Mouse (Mus musculus): ENCODE measurements around the gene Arhgap21. TPM values are rescaled to one million over a fixed set of nuclear protein-coding genes. Genes with fewer than 3 reads are reported as not detected.
"Not testable (repeated sequence)": the region's sequence is repeated elsewhere in the genome, so short reads cannot be mapped to it uniquely, and the experiment has no call there.

The Arhgap21 gene
- total RNA-seq, 2 experiments from 2014 or later, result 263 to 268 TPM

DNA sequence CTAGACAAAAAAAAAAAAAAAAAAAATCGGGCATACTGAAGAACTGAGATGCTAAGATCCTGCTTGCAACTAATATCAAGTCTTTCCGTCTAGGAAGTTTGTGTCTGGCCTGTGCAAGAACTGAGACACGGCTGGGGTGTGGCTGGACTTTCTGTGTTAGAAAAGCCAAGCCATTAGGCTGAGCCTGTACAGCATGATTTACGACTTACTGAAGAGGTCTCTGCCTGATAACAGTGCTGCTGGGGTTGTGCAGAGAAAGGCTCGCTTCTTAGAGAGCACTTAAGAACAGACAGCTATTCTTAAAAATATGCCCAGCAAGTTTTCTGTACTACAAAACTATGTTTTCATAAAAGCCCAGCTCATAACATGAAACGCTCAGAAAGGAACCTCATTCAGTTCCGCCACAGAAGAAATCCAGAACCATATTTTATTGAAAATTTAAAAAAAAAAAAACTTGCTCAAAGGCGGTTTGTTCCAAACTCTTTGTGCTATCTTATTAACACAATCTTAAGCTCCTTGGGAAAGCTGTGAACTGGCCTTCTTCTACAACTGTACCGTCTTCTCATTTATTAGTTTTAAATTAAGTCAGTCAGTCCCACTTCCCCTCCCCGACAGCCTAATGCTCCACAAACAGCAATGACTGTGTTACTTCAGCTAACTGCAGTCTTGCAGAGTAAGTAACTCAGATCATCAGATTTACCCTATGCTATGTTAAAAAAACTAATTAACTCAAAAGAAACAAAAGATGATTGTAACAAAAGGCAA, 26.1 kb downstream of the Arhgap21 start:
- no peak for DNase-seq (ENCODE audit: low spot score in 2 of 2)

DNA sequence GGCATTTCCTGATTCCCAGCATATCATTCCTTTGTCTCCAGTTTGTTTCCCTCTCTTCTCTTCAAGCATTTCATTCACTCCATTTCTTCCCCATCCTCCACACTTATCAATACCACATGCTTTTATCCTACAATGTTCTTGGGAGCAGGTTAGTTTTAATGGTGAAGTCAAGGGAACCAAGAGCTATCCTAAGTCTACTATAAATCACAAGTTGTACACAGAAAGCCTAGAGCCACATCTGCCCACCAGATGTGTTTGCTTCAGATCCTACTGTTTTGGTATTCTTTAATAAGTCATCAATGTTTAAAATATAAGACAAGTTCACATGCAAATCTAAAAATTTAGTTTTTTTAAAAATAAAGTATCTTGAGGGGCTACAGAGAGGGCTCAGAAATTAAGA, 27.6 kb downstream of the Arhgap21 start:
- no peak for DNase-seq (ENCODE audit: low spot score in 2 of 2)

DNA sequence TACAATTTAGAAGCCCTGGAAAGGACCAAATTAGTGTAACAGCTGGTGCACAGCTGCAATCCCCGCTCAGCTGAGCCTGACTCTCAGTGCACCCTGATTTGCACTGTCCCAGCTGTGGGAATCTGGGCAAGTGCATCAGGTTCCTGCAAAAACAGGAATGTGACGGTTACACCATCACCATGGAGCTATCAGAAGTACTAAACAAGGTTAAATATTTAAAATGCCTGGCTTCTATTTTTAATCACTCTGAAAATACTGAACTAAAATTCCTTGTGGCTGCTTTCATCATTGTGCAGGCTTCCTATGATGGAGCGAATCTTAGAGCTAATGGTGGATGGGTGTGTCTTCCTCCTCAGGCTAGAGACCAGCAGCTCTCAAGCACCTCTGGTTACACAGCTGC, 29.3 kb downstream of the Arhgap21 start:
- DNase-seq (ENCODE audit: low spot score in 2 of 2), result no peak

DNA sequence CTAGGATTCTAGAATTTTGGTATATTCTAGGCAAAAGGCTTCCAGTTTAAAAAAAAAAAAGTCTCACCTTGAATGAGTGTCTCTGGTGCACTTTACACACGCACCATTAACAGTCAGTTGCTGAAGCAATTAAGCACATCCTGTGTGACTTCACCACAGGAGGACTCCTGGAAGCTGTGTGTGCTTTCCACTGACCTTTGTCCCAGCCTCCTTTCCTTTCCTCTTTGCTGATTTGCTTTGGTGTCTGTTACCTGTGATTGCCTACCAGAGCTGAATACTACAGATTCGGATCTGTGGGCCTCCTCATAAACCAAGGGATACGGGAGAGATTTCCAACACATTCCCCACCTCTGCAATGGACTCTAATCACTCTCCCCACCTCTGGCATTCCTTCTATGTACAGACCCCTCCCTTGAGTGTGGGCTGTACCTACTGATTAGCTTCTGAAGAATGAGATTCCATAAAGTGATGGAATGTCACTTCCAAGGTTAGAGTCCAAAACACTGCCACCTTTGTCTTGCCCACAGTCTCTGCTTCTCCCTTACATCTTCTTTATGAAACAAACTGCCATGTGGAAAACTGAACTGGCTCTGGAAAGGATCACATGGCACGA, 32.0 kb downstream of the Arhgap21 start:
- no peak for DNase-seq (ENCODE audit: low spot score in 2 of 2)

DNA sequence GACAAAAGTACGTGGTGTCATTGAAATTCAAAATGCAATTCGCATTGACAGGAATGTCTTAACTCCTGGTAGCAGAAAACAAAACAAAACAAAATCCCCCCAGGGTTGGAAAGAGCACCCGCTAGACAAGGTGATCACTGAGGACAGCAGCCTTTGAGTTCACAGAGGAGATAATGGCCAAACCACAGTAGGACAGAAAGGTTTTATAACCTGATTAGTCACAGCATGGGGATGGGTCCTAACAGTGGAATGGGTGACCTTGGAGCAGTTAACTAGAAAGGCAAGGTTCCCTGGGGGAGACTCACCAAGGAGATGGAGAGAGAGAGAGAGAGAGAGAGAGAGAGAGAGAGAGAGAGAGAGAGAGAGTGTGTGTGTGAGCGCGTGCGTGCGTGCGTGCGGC, 34.3 kb downstream of the Arhgap21 start:
- DNase-seq (ENCODE audit: low spot score in 2 of 2), result no peak

DNA sequence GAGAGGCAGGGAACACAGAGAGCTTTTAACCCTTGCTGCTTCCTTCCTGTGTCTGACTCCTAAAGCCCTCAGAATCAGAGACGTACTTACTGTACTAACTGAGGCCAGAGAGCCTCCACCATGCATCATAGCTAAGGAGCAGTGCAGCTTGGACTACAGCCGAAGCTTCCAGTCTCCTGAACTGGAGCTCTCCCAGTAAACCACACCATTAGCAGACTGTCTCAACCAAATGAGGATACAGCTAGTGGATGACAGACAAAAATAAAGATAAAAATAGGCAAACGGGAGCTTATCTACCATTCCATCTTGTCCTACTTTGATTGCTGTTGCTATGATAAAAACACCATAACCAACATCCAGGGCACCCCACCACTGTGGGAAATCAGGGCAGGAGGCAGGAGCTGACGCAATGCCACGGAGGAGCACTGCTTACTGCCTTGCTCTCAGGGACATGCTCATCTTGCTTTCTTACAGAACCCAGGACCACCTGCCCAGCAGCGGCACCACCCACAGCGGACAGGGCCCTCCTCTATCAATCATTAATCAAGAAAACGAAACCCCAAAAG, 35.9 kb downstream of the Arhgap21 start:
- no peak for DNase-seq (ENCODE audit: low spot score in 2 of 2)

DNA sequence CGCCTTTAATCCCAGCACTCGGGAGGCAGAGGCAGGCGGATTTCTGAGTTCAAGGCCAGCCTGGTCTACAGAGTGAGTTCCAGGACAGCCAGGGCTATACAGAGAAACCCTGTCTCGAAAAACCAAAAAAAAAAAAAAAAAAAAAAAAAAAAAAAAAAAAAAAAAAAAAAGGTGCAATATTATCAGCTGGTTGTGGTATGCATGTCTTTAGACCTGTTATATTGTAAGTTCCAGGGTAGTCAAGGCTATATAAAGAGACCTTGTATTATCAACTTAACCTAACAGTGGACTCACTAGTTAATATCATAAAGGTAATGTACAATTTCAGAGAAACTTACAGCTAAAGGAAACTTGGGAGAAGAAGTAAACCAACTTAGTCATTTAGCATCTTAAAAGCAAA, 36.9 kb downstream of the Arhgap21 start:
- DNase-seq (ENCODE audit: low spot score in 2 of 2), result not testable (repeated sequence)

DNA sequence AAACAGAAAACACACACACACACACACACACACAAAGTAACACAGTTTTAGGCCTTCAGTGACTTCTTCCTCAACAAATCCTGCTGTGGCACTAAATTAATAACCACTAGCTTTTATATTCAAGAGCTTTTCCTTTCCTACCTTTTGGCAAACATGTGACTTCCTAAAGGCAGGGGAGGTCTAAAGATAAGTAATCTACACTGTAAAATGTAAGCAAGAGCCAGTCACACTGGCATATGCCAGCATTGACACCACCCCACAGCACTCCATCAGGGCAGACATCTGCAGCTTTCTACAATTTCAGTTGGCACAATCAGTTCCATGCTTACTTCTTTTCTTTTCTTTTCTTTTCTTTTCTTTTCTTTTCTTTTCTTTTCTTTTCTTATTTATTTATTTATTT, 40.2 kb downstream of the Arhgap21 start:
- no peak for DNase-seq (ENCODE audit: low spot score in 2 of 2)

DNA sequence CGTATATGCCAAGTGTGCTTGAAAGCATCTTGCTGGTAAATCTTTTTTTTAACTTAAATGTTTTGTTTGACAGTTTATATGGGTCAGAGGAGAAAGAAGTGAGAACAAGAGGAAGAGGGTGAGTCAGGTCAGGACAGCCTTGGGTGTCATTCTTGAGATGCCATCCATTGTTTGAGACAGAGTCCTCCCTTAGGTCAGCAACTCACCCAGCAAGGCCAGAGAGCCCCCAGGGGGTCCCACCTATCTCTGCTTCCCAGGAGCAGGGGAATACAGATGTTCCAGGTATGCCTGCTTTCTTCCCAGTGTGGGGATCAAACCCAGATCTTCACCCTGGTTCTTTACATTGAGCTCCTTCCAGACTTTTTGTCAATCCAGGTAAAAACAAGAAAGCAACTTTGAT, 43.7 kb downstream of the Arhgap21 start:
- no peak for DNase-seq (ENCODE audit: low spot score in 2 of 2)

DNA sequence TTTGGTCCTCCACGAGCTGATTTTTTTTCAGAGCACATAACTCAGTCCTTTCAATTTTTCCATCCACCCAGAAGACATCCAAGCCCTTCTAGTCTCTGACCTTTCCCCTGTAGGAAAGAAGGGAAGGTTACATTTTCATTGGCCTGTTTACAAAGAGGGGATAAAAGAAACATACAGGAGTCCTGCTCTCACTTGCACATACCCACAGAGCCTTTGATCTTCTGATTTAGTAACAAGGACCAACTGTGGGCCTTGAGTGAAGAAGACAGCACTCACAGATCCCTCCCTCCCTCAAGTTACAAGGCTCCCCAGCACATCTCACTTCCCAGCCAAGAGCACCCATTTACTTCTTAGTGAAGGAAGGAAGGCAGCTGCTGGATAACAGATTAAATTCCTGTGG, 46.3 kb downstream of the Arhgap21 start:
- DNase-seq (ENCODE audit: low spot score in 2 of 2), result no peak

DNA sequence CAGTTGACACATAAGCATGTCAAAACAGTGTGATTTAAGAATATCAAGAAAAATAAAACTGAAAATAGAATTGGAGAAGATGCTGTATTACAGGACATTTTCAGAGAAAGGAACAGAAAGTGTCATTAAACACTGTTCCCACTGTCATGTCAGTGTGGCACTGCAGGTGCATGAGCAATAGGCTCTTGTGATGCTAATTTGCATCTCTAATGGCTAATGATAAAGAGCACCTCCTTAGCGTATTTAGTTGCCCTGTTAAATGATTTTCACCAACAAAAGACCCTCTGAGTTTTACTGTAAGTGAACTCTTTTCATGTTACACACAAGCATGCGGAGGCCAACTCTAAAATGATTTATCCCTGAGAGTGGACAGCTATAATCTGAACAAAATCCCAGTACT, 47.1 kb downstream of the Arhgap21 start:
- no peak for DNase-seq (ENCODE audit: low spot score in 2 of 2)

DNA sequence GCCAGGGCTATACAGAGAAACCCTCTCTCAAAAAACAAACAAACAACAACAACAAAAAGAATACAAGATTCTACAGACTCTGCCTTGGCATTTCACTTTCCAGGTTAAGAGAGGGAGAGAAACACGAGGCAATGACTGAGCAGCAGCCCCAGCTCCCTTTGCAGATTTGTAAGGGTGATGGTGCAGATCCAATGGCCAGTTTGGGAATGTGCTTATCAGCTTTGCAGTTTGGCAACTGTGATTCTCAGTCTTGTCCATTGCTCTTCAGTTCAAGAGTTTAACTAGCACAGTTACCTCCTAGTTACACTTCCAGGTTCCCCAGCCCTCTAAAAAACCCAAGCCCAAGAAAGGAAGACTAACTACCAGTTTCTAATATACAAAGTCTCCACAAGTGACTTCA, 47.7 kb downstream of the Arhgap21 start:
- no peak for DNase-seq (ENCODE audit: low spot score in 2 of 2)

DNA sequence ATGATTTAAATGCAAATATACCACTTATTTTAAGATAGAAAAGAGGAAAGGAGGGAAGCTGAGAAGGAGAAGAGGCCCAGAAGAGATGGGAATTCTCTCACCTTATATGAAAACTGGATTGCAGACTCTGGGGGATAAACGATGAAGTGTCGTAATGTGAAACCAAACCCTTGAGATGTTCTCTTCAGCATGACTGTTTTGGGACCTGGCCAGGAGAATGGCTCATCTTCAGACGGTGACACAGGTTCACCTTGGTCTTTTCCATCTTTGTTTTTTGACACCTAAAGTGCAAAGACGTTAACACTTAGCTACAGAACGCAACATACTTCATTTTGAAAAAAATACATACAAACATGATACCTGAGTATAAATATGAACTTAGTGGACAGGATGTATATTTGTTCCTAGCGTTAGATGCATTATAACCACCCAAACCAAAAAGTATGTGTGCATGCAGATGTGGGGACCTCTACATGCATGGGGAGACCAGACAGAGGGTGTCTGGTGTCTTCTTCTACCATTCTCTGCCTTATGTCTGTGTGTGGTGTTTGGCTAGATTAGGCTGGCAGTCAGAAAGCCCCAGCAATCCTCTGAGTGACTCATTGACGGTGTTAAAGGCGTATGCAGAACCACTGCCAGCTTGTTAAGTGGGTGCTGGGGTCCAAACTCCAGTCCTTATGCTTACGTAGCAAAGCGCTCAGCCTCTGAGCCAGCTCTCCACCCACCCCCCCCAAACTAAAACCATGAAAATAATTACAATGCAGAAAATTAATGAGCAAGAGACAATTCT, 54.0 kb downstream of the Arhgap21 start:
- peak in 1 of 2 experiments; percentile 24 for DNase-seq (ENCODE audit: low spot score in 2 of 2)

DNA sequence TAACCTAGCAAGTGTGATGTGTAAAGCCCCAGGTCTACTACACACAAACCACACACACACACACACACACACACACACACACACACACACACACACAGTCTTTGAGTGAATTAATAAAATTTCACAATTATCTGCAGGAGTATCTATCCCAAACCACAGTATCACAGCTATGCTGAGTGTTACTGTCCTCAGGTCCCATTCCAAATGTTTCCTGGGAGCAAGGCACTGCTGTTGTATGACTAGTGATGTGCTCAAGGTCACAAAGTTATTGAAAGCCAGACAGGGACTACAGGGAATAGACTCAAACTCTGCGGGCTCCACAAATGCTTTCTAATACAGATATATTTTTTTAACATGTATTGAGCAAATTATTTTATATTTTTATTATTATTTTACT, 55.7 kb downstream of the Arhgap21 start:
- DNase-seq (ENCODE audit: low spot score in 2 of 2), result no peak

DNA sequence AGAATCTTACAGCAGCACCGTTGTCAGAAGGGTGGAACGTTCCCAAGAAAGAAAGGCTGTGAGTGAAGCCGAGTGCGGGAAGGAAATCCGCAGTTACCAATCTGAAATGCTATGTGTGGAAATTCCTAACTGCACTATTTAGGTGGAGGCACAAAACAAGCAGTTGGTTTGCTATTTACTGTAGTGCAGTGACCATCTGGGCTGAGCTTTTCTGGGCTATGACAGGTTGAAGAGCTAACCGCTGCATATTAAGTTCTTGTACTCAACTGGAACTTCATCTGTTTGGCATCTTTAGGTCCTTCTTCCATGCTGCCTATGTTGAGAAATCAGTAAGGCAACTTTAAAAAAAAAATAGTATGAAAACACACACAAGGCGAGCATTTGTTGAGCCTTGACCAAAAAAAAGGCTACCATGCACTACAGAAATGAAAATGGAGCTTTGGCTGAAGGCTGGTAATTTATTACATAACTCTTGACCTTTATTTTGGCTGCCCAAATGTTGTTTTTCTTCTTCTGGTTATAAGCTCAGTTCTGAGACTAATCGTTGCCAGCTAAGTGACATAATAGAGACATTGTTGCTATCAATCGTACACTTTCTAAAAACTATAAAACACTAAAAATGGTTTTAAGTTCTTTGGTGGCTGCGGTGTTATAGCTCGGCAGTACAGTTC, 56.2 kb downstream of the Arhgap21 start:
- DNase-seq (ENCODE audit: low spot score in 2 of 2), result no peak

DNA sequence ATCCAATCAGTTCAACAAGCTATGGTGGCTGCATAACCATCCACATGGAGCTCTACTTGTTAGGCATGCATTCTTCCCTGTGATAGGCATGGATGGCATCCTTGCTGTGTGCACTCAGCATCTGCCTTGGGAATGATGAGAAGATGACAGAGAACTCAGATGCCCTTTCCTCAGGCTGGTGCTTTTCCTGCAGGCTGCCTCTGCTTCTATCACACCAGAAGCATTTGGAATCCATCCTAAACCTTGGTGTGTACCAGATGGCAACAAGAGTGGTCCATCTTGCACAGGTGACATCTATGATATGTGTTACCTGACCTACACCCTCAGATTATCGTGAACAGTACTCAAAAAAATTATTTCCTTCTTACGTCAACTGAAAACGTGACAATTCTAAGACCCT, 58.2 kb downstream of the Arhgap21 start:
- DNase-seq (ENCODE audit: low spot score in 2 of 2), result no peak

DNA sequence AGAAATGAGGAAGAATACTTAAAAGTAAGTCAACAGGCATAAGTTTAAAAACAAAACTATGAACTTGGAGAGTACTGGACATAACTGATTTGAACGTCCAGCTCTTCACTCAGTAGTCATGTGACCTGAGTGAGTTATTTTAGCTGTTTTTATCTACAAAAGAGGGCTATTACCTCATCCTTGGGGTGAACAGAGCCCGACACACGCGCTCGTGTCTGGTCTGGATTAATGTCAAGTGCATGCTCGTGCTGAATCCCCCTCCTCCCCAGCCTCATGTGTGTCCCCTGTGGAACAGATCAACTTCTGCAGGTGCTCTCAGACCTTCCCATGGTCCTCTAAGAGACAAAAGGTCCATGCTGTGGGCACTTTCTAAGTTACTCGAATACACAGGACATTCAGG, 59.3 kb downstream of the Arhgap21 start:
- DNase-seq (ENCODE audit: low spot score in 2 of 2), result no peak

DNA sequence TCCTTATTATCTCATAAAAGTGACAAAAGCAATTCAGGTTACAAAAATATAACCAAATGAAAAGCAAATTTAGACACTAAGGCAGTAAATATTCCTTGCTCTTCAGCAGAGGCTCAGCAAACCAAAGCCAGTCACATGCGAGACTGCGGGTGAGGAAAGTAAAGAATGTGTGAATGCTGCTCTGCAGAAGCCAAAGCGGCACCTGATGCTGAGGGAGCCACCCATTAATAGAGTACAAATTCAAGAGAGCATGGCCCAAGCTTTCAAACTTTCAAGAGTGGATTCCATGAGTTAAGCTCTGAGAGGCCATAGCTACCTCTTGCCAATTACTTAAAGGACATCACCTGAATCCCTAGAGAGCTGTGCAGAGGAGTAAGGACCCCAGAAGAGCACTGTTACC, 61.4 kb downstream of the Arhgap21 start:
- no peak for DNase-seq (ENCODE audit: low spot score in 2 of 2)

DNA sequence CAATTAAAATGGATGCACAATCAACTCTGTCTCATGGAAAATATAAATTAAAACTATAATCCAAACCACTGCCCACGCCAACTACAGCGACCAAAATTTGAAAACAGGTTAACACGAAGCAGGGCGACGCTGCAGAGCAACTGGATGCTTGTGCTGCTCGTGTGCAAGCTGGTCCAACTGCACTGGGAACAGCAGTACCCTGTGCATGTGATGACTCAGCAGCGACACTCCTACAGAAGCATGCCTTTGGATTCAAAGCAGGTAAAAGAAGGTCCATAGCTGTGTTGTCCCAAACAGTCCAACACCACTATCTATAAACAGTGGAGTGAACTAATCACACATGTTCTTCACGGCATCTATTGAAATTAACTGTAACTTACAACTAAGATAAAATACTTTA, 63.3 kb downstream of the Arhgap21 start:
- DNase-seq (ENCODE audit: low spot score in 2 of 2), result peak; percentile 22 to 27

DNA sequence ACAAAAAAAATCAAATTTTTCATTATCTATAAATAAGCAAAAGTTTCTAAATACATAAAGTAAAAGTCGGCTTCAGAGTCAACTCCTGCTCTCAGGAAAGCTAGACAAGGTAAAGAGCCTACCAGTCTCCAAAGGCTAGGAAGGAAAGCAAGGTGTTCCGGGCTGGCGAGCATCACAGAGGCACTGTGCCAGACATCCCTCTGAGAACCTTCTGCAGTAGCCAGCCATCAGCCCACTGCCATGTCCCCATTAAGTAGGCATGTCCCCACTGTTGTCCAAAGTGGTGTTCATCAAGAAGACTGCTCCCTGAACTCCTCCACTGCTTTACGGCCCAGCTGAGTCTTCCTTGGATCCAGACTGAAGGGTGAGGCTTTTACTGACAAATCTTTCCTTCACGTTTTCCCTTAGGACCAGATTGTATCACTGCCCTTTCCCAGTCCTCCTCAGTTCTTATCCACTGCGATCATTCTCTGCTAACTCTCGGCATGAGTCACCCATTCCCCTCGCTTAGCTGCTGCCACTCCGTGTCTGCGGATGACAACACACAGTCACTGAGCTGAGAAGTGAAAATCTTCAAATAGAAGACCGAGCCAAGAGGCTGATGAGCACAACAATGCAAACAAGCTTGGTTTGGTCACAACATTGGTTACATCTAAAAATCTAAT, 65.6 kb downstream of the Arhgap21 start:
- DNase-seq (ENCODE audit: low spot score in 2 of 2), result peak in 1 of 2 experiments; percentile 39

DNA sequence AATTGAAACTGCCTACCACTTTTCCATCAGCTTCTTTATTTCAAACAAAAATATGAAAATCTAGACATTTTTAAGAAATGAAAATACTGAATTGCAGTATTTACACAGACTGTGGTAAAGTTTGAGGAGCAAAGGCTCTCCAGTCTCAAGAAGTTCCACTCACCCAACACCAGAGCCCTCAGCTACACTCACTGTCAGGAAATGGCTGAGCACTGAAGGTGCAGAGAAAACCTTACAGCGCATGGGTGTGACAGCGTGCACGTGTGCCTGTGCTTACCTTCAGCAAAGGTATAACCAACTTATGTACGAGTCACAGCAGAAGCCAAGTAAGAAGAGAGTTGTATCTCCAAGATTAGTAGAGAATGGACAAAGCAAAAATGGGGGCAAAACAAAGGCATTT, 66.8 kb downstream of the Arhgap21 start:
- DNase-seq (ENCODE audit: low spot score in 2 of 2), result no peak

Data from left cerebral cortex, adult 18-20 months (tissue).